Mouse (Mus musculus): Measurements from ENCODE around the gene Kcnh1. TPM values are rescaled to one million over a fixed set of nuclear protein-coding genes. Genes with fewer than 3 reads are reported as not detected.
A peak's percentile ranks its signal among the peaks of the same experiment; 100 is the strongest.

The Kcnh1 gene
- total RNA-seq, 2 experiments from 2014 or later: not detected

GRCm38 (mm10) chr1:192312446-192312845, 121.9 kb downstream of the Kcnh1 start:
- no peak overlapping the region for H3K4me3 ChIP-seq
- intact Hi-C loops (cut with DNase I): no loop called here
- no peak for TF ChIP-seq CTCF (IDR thresholded peaks at IDR 0.05)
- no peak for DNase-seq
- H3K27ac ChIP-seq: no peak overlapping the region

- intact Hi-C loops (cut with DNase I): no loop called here
- Histone ChIP-seq H3K4me3 (no peak overlapping the region), H3K27ac (no peak overlapping the region)
- DNase-seq: no peak
- TF ChIP-seq CTCF (IDR thresholded peaks at IDR 0.05): no peak
These were observed 122.4 kb downstream of the Kcnh1 start for GRCm38 (mm10) chr1:192312998-192313397.

GRCm38 (mm10) chr1:192313571-192313972, 123.0 kb downstream of the Kcnh1 start:
- intact Hi-C loops (cut with DNase I): no loop called here
- no peak for TF ChIP-seq CTCF (IDR thresholded peaks at IDR 0.05)
- no peak overlapping the region for H3K4me3 ChIP-seq
- DNase-seq: no peak
- no peak overlapping the region for H3K27ac ChIP-seq

- no peak overlapping the region for H3K27ac ChIP-seq
- DNase-seq: no peak
- TF ChIP-seq CTCF (IDR thresholded peaks at IDR 0.05): no peak
- intact Hi-C loops (cut with DNase I): no loop called here
- no peak overlapping the region for H3K4me3 ChIP-seq
These were observed 123.5 kb downstream of the Kcnh1 start for GRCm38 (mm10) chr1:192314044-192314443.

- intact Hi-C loops (cut with DNase I): no loop called here
- TF ChIP-seq CTCF (IDR thresholded peaks at IDR 0.05): no peak
- no peak for DNase-seq
- Histone ChIP-seq H3K27ac (no peak overlapping the region), H3K4me3 (no peak overlapping the region)
These were observed 125.0 kb downstream of the Kcnh1 start for GRCm38 (mm10) chr1:192315392-192316070.

GRCm38 (mm10) chr1:192324223-192324622, 133.6 kb downstream of the Kcnh1 start:
- Histone ChIP-seq H3K27ac (no peak overlapping the region), H3K4me3 (no peak overlapping the region)
- TF ChIP-seq CTCF (IDR thresholded peaks at IDR 0.05): peak; percentile 3; the same call in 1 of the 2 replicates
- DNase-seq: no peak
- intact Hi-C loops (cut with DNase I): no loop called here

- no peak overlapping the region for H3K4me3 ChIP-seq
- TF ChIP-seq CTCF (IDR thresholded peaks at IDR 0.05): no peak
- intact Hi-C loops (cut with DNase I): no loop called here
- no peak overlapping the region for H3K27ac ChIP-seq
- DNase-seq: no peak
These were observed 136.5 kb downstream of the Kcnh1 start for GRCm38 (mm10) chr1:192327052-192327451.

- no peak for TF ChIP-seq CTCF (IDR thresholded peaks at IDR 0.05)
- intact Hi-C loops (cut with DNase I): no loop called here
- H3K4me3 ChIP-seq: no peak overlapping the region
- DNase-seq: no peak
- H3K27ac ChIP-seq: no peak overlapping the region
These were observed 140.6 kb downstream of the Kcnh1 start for GRCm38 (mm10) chr1:192331207-192331606.

- Histone ChIP-seq H3K4me3 (no peak overlapping the region), H3K27ac (no peak overlapping the region)
- no peak for TF ChIP-seq CTCF (IDR thresholded peaks at IDR 0.05)
- no peak for DNase-seq
- intact Hi-C loops (cut with DNase I): no loop called here
These were observed 145.5 kb downstream of the Kcnh1 start for GRCm38 (mm10) chr1:192336029-192336428.

- H3K27ac ChIP-seq: no peak overlapping the region
- H3K4me3 ChIP-seq: no peak overlapping the region
- TF ChIP-seq CTCF (IDR thresholded peaks at IDR 0.05): no peak
- intact Hi-C loops (cut with DNase I): no loop called here
- no peak for DNase-seq
These were observed 148.9 kb downstream of the Kcnh1 start for GRCm38 (mm10) chr1:192339361-192340077.

GRCm38 (mm10) chr1:192341774-192342173, 151.2 kb downstream of the Kcnh1 start:
- no peak for DNase-seq
- no peak overlapping the region for H3K27ac ChIP-seq
- no peak overlapping the region for H3K4me3 ChIP-seq
- no peak for TF ChIP-seq CTCF (IDR thresholded peaks at IDR 0.05)
- intact Hi-C loops (cut with DNase I): no loop called here

- no peak overlapping the region for H3K4me3 ChIP-seq
- no peak for TF ChIP-seq CTCF (IDR thresholded peaks at IDR 0.05)
- DNase-seq: no peak
- H3K27ac ChIP-seq: no peak overlapping the region
- intact Hi-C loops (cut with DNase I): no loop called here
These were observed 153.4 kb downstream of the Kcnh1 start for GRCm38 (mm10) chr1:192343996-192344395.

- Histone ChIP-seq H3K4me3 (no peak overlapping the region), H3K27ac (no peak overlapping the region)
- intact Hi-C loops (cut with DNase I): no loop called here
- no peak for TF ChIP-seq CTCF (IDR thresholded peaks at IDR 0.05)
- DNase-seq: no peak
These were observed 156.8 kb downstream of the Kcnh1 start for GRCm38 (mm10) chr1:192347327-192347726.

- intact Hi-C loops (cut with DNase I): no loop called here
- no peak for TF ChIP-seq CTCF (IDR thresholded peaks at IDR 0.05)
- DNase-seq: no peak
- Histone ChIP-seq H3K27ac (no peak overlapping the region), H3K4me3 (no peak overlapping the region)
These were observed 165.7 kb downstream of the Kcnh1 start for GRCm38 (mm10) chr1:192356231-192356630.
